Mouse (Mus musculus) intestine, embryonic 16.5 days (tissue): Measurements from ENCODE around the gene Hist1h2af. TPM values are rescaled to one million over a fixed set of nuclear protein-coding genes. Genes with fewer than 3 reads are reported as not detected.
A peak's percentile ranks its signal among the peaks of the same experiment; 100 is the strongest.
"Not testable (repeated sequence)": the region's sequence is repeated elsewhere in the genome, so short reads cannot be mapped to it uniquely, and the experiment has no call there.

ENCODE experiments used
- ATAC-seq: fragments of 200-750 bp; cut with Nextera tagmentation; 2 replicates; pipeline ENCODE4 v1.8.0; 2017; ENCODE audit warnings: moderate TSS enrichment, moderate library complexity
- H3K27ac ChIP-seq: fragments of 300-500 bp; sonication (generic); 2 replicates; pipeline ENCODE4 v1.5.1; 2014; ENCODE audit warnings: mild to moderate bottlenecking, low read length
- H3K27me3 ChIP-seq: fragments of 300-500 bp; sonication (generic); replicated peaks from 2 replicates; pipeline ENCODE4 v1.6.1; 2014; ENCODE audit warnings: low read length, control low read depth, mixed read lengths; ENCODE audit not compliant: control insufficient read depth, insufficient read depth
- H3K36me3 ChIP-seq: fragments of 300-500 bp; sonication (generic); 2 replicates; pipeline ENCODE4 v1.6.1; 2014; ENCODE audit warnings: low read length, control low read depth; ENCODE audit not compliant: control insufficient read depth, insufficient read depth
- H3K4me1 ChIP-seq: fragments of 300-500 bp; sonication (generic); 2 replicates; pipeline ENCODE4 v1.6.1; 2014; ENCODE audit warnings: low read length, control low read depth, mixed read lengths; ENCODE audit not compliant: control insufficient read depth, insufficient read depth
- H3K4me2 ChIP-seq: fragments of 300-500 bp; sonication (generic); 2 replicates; pipeline ENCODE4 v1.6.1; 2014; ENCODE audit warnings: low read depth, low read length, control low read depth
- H3K4me3 ChIP-seq: fragments of 300-500 bp; sonication (generic); 2 replicates; pipeline ENCODE4 v1.5.1; 2014; ENCODE audit warnings: mild to moderate bottlenecking, low read length
- H3K9ac ChIP-seq: fragments of 300-500 bp; sonication (generic); 2 replicates; pipeline ENCODE4 v1.6.1; 2014; ENCODE audit warnings: low read depth, low read length
- H3K9me3 ChIP-seq: fragments of 300-500 bp; sonication (generic); 2 replicates; pipeline ENCODE4 v1.6.1; 2016; ENCODE audit warnings: low read length, control low read depth; ENCODE audit not compliant: control insufficient read depth
- WGBS: fragments of 180-500 bp; shearing (Covaris S2); extraction: QIAGEN DNeasy Blood & Tissue Kit; methylation state at CpG from one replicate; pipeline ENCODE4 v1.1.7; 2014; 5-methylcytosine and 5-hydroxymethylcytosine counted together
- polyA plus RNA-seq: library from polyadenylated mRNA; unstranded; fragments of >200 nt; fragmentation: Nextera tagmentation; extraction: Ambion mirVana; gene quantifications from 2 replicates; pipeline ENCODE4 v1.2.1, GENCODE M21; 2015

The Hist1h2af gene
- polyA plus RNA-seq, 1 experiment from 2014 or later: 3.6 TPM

DNA sequence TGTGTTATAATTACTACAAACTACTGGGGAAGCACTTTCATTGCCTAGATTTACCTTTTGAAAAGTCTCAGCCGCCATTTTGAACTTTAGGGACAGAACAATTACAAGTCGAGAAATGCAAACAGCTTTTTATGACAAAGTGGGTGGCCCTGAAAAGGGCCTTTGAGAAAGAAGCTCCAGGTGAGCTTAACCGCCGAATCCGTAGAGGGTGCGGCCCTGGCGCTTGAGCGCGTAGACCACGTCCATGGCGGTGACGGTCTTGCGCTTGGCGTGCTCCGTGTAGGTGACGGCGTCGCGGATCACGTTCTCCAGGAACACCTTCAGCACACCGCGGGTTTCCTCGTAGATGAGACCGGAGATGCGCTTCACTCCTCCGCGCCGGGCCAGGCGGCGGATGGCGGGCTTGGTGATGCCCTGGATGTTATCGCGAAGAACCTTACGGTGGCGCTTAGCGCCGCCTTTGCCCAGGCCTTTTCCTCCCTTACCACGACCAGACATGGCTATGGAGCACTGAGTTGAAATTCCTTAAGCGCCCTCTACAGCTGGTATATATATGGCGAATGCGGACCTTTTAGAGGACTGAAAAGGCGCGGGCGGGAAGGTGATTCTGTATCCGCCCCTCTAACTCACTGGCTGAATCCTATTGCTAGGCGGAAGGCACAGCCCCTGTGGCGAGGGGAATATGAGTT, 17.6 kb downstream of the Hist1h2af start, which contains the start of gene Hist1h4f:
TSS of gene Hist1h4f (minus strand) at position 503 of the 689 bp plus-strand sequence.
- Histone ChIP-seq H3K27ac (peak within 1 kb of the TSS; percentile 92), H3K9ac (peak within 1 kb of the TSS; percentile 67), H3K4me2 (peak within 1 kb of the TSS; percentile 65), H3K4me3 (peak within 1 kb of the TSS; percentile 51)
- WGBS: under 1% methylated on average over 47 of the region's 47 CpGs
- H3K9me3 ChIP-seq, H3K27me3 ChIP-seq, H3K36me3 ChIP-seq, H3K4me1 ChIP-seq: not testable (repeated sequence)
- peak; percentile 82 for ATAC-seq

- WGBS: 53% methylated on average over 8 of the region's 8 CpGs
- no peaks in the 10 kb centered on the region for H3K36me3 ChIP-seq
- H3K4me2 ChIP-seq: peak overlapping the region; percentile 65; the same call in 1 of the 2 replicates
- peak overlapping the region; percentile 92 for H3K27ac ChIP-seq
- no peaks in the 10 kb centered on the region for H3K9me3 ChIP-seq
- peak overlapping the region; percentile 51 for H3K4me3 ChIP-seq
- H3K27me3 ChIP-seq: no peaks in the 10 kb centered on the region
- no peak overlapping the region for H3K9ac ChIP-seq
- H3K4me1 ChIP-seq: peaks cover 12% of the 10 kb centered on the region
- no peak for ATAC-seq
These were observed 18.5 kb downstream of the Hist1h2af start for GRCm38 (mm10) chr13:23551931-23552914.

DNA sequence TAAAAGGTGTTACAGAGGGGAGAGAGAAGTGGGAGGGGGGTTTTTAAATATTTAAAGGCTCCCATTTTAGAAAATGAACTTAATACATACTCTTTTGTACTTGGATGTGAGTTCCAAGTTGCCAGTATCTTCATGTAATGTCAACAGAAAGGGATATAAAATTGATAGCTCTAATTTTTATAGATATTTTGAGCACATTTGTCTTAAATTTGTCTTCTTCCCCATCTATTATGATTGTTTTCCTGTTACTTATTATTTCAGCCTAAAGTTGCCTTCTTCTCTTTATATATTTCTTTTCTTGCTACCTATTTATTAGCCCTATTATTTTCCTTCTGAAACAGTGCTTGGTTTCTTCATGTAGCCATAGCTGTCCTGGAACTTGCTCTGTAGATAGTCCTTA, 19.3 kb downstream of the Hist1h2af start, which contains the start of gene Hist1h1d:
TSS of gene Hist1h1d (plus strand) at position 301 of the 400 bp plus-strand sequence.
- ATAC-seq: no peak
- no peak within 1 kb of the TSS for H3K9ac ChIP-seq
- no peaks in the 10 kb centered on the region for H3K36me3 ChIP-seq
- no peaks in the 10 kb centered on the region for H3K27me3 ChIP-seq
- 0 out of 2 replicates have a peak within 1 kb of the TSS, but pooled peaks have one; percentile 12 for H3K4me2 ChIP-seq
- H3K9me3 ChIP-seq: no peaks in the 10 kb centered on the region
- peak within 1 kb of the TSS; percentile 97 for H3K27ac ChIP-seq
- no peak within 1 kb of the TSS for H3K4me3 ChIP-seq
- peaks cover 12% of the 10 kb centered on the region for H3K4me1 ChIP-seq

- ATAC-seq: no peak
- Histone ChIP-seq H3K4me2 (peak overlapping the region; percentile 83), H3K4me3 (peak overlapping the region; percentile 51), H3K9me3 (no peaks in the 10 kb centered on the region), H3K36me3 (no peaks in the 10 kb centered on the region), H3K27me3 (no peaks in the 10 kb centered on the region), H3K27ac (peak overlapping the region; percentile 97), H3K9ac (peak overlapping the region; percentile 78), H3K4me1 (peaks cover 12% of the 10 kb centered on the region)
- WGBS: 18% methylated on average over 9 of the region's 9 CpGs
These were observed 20.7 kb downstream of the Hist1h2af start for GRCm38 (mm10) chr13:23554393-23554792.

DNA sequence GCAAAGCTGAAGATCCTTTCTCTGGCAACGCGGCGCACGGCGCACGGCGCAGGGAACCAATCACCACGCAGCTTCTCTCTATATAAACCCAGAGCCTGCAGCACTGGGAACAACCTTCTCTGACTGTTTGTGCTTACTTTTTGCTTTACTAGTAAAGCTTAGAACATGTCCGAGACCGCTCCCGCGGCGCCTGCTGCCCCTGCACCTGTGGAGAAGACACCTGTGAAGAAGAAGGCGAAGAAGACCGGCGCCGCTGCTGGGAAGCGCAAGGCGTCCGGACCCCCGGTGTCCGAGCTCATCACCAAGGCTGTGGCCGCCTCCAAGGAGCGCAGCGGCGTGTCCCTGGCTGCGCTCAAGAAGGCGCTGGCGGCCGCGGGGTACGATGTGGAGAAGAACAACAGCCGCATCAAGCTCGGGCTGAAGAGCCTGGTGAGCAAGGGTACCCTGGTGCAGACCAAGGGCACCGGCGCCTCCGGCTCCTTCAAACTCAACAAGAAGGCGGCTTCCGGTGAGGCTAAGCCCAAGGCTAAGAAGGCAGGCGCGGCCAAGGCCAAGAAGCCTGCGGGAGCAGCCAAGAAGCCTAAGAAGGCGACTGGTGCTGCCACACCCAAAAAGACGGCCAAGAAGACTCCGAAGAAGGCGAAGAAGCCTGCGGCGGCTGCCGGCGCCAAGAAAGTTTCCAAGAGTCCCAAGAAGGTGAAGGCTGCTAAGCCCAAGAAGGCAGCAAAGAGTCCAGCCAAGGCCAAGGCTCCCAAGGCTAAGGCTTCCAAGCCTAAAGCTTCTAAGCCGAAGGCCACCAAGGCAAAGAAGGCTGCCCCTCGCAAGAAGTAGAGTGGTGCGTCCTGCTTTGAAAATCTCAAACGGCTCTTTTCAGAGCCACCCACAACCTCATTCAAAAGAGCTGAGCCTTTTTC, 21.5 kb downstream of the Hist1h2af start:
- peak overlapping the region; percentile 78 for H3K9ac ChIP-seq
- peak overlapping the region; percentile 97 for H3K27ac ChIP-seq
- no peaks in the 10 kb centered on the region for H3K27me3 ChIP-seq
- ATAC-seq: peak; percentile 84
- H3K9me3 ChIP-seq: no peaks in the 10 kb centered on the region
- H3K36me3 ChIP-seq: no peaks in the 10 kb centered on the region
- H3K4me3 ChIP-seq: peak overlapping the region; percentile 51
- peak overlapping the region; percentile 83 for H3K4me2 ChIP-seq
- under 1% methylated on average over 52 of the region's 54 CpGs for WGBS
- peaks cover 12% of the 10 kb centered on the region for H3K4me1 ChIP-seq

DNA sequence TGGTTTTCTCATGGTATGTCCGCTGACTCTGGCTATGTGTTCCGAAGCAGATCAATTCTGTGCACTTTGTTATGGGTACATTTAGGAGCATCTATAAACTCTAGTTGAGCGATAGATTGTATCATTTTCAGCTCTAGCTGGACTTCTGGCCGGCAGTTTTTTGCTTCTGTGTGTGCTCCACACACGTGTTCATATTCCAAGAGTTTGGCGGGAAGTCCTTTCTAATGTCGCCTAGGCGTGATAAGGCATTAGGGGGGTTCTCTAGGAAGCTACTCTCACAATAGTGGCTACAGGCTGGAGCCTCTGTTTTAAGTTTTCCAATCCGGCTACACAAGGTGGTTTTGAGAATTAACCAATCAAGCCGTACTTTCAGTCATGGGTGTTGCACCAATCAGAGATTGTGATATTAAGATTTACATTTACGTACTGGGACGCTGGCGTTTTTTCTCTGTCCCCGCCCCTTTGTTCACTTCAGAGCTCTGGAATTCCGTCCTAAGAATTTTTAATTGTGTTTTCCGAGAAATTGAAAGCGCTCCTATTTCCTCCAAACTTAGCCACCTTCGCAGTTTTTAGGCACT, 22.2 kb downstream of the Hist1h2af start:
- Histone ChIP-seq H3K9me3 (no peaks in the 10 kb centered on the region), H3K4me2 (peak overlapping the region; percentile 83), H3K36me3 (no peaks in the 10 kb centered on the region), H3K27me3 (no peaks in the 10 kb centered on the region), H3K9ac (peak overlapping the region; percentile 78), H3K4me1 (peaks cover 7% of the 10 kb centered on the region), H3K27ac (peak overlapping the region; percentile 97), H3K4me3 (peak overlapping the region; percentile 51)
- peak; percentile 80 for ATAC-seq
- under 1% methylated on average over 18 of the region's 18 CpGs for WGBS

- no peak overlapping the region for H3K4me3 ChIP-seq
- no peaks in the 10 kb centered on the region for H3K9me3 ChIP-seq
- 66% methylated on average over 3 of the region's 3 CpGs for WGBS
- ATAC-seq: no peak
- peaks cover 7% of the 10 kb centered on the region for H3K4me1 ChIP-seq
- H3K9ac ChIP-seq: peak overlapping the region; percentile 4; the same call in 1 of the 2 replicates
- H3K27ac ChIP-seq: peak overlapping the region; percentile 65
- no peaks in the 10 kb centered on the region for H3K36me3 ChIP-seq
- no peaks in the 10 kb centered on the region for H3K27me3 ChIP-seq
- H3K4me2 ChIP-seq: peak overlapping the region; percentile 5; the same call in 1 of the 2 replicates
These were observed 23.2 kb downstream of the Hist1h2af start for GRCm38 (mm10) chr13:23556906-23557305.

DNA sequence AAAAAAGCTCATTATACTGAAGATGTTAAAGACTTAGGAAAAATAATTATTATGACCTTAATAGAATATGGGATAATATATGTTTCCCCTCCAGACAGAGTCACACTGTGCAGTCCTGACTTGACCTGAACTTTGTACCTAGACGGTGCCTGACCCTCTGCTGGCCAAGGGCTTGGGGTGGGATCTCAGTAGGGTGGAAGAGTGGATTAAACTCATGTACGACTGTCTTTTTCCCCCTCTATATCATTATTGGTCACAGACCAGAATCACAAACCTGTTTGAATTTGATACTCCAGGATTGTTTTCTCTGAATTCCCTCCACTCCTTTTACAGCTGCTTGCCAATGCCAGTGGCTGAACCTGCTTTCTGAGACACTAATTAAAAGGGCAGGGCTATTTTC, 27.0 kb downstream of the Hist1h2af start:
- Histone ChIP-seq H3K4me2 (0 out of 2 replicates have a peak overlapping the region, but pooled peaks have one; percentile 16), H3K27ac (0 out of 2 replicates have a peak overlapping the region, but pooled peaks have one; percentile 23)
- H3K9me3 ChIP-seq, ATAC-seq, H3K4me1 ChIP-seq, H3K9ac ChIP-seq, H3K27me3 ChIP-seq, H3K4me3 ChIP-seq, H3K36me3 ChIP-seq: not testable (repeated sequence)
- WGBS: 20% methylated on average over 2 of the region's 2 CpGs
